Mouse (Mus musculus) spleen, embryonic (tissue): Measurements from ENCODE around the gene Wdr27.
"Not testable (repeated sequence)": the region's sequence is repeated elsewhere in the genome, so short reads cannot be mapped to it uniquely, and the experiment has no call there.

Source experiments
- CTCF ChIA-PET: fragments of 350-600 bp; sonication (Branson Sonifier 250); formaldehyde crosslinking; loops from one replicate; lab custom pipeline; 2022; lab: Charles Lee

The Wdr27 gene

GRCm38 (mm10) chr17:14943009-14943728 is at the start of gene Wdr27, which contains the start of gene 1600012H06Rik:
Gene Wdr27 (minus strand): TSS chr17:14943158.
Gene 1600012H06Rik (plus strand): TSS chr17:14943184.
- CTCF ChIA-PET: interaction anchor here (1.7 kb wide), 1 partner anchor 17 kb away, joined by 4 read pairs; no protein-coding TSS in a partner anchor

- CTCF ChIA-PET: not testable (repeated sequence)
These were observed 49.7 kb upstream of the Wdr27 start for GRCm38 (mm10) chr17:14992522-14993138.

GRCm38 (mm10) chr17:14990116-14990702 is 47.3 kb upstream of the Wdr27 start:
- CTCF ChIA-PET: not testable (repeated sequence)

- CTCF ChIA-PET: not testable (repeated sequence)
These were observed 35.5 kb upstream of the Wdr27 start, which contains the start of the genes 9030025P20Rik and Gm3417 for GRCm38 (mm10) chr17:14978362-14979038. Gene 9030025P20Rik (plus strand): TSS chr17:14978468. Gene Gm3417 (minus strand): TSS chr17:14978790.

GRCm38 (mm10) chr17:14977718-14978361 is 34.9 kb upstream of the Wdr27 start:
- CTCF ChIA-PET: not testable (repeated sequence)

GRCm38 (mm10) chr17:14968373-14968913 is 25.5 kb upstream of the Wdr27 start:
- CTCF ChIA-PET: not testable (repeated sequence)

GRCm38 (mm10) chr17:14961557-14962154 is 18.7 kb upstream of the Wdr27 start:
- CTCF ChIA-PET: not testable (repeated sequence)

- CTCF ChIA-PET: not testable (repeated sequence)
These were observed 18.1 kb upstream of the Wdr27 start, which contains the start of gene Phf10 for GRCm38 (mm10) chr17:14960951-14961556. Gene Phf10 (minus strand): TSS chr17:14961273.

- CTCF ChIA-PET: interaction anchor here (0.8 kb wide), 1 partner anchor 17 kb away, joined by 4 read pairs; the partner anchor contains the start of genes 1600012H06Rik and Wdr27
These were observed 17.6 kb upstream of the Wdr27 start for GRCm38 (mm10) chr17:14960520-14960919.

- CTCF ChIA-PET: interaction anchor here (0.8 kb wide), 1 partner anchor 16 kb away, joined by 4 read pairs; the partner anchor contains the start of genes 1600012H06Rik and Wdr27
These were observed 17.0 kb upstream of the Wdr27 start for GRCm38 (mm10) chr17:14959979-14960378.

GRCm38 (mm10) chr17:14958686-14959327 is 15.8 kb upstream of the Wdr27 start:
- CTCF ChIA-PET: no interaction called here

- CTCF ChIA-PET: no interaction called here
These were observed 10.5 kb upstream of the Wdr27 start for GRCm38 (mm10) chr17:14953452-14953851.

GRCm38 (mm10) chr17:14949161-14949827 is 6.3 kb upstream of the Wdr27 start:
- CTCF ChIA-PET: no interaction called here

- CTCF ChIA-PET: interaction anchor here (1.7 kb wide), 1 partner anchor 16 kb away, joined by 4 read pairs; no protein-coding TSS in a partner anchor
These were observed 1.6 kb upstream of the Wdr27 start for GRCm38 (mm10) chr17:14944551-14944950.

- CTCF ChIA-PET: interaction anchor here (1.7 kb wide), 1 partner anchor 16 kb away, joined by 4 read pairs; no protein-coding TSS in a partner anchor
These were observed 736 bp upstream of the Wdr27 start for GRCm38 (mm10) chr17:14943729-14944059.

GRCm38 (mm10) chr17:14942181-14942580 is 777 bp downstream of the Wdr27 start:
- CTCF ChIA-PET: interaction anchor here (0.7 kb wide), 1 partner anchor 700 kb away, joined by 3 read pairs; no protein-coding TSS in a partner anchor

GRCm38 (mm10) chr17:14935841-14936605 is 6.9 kb downstream of the Wdr27 start:
- CTCF ChIA-PET: no interaction called here

- CTCF ChIA-PET: not testable (repeated sequence)
These were observed 7.7 kb downstream of the Wdr27 start for GRCm38 (mm10) chr17:14935280-14935679.
